Mouse (Mus musculus) spleen, adult 12 weeks (tissue): Measurements from ENCODE around the gene Cst10.

Experiments
- DNase-seq: peaks from one replicate; pipeline ENCODE4 v3.0.0; 2022; ENCODE audit warnings: low spot score

Cst10 gene

DNA sequence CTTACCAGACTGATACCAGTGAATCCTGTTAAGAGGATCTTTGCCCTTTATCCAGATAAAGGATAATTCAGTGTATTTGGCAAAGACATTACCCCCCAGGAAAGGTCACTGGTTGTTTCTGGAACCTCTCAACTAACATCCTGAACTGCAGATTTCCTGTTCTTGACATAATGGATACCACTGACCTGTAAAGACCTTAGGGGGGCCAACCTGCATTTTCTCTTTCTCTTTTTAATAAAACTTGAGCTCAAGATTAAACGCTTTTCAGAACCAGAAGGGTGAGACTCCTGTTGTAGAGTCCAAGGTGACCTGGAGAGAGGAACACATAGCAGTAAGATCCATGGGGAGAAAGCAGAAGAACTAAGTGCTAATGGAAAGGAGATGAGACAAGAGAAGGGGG lies at the start of gene Cst10:
Gene Cst10 (plus strand): TSS at position 301 of the 400 bp plus-strand sequence.
- no peak for DNase-seq

DNA sequence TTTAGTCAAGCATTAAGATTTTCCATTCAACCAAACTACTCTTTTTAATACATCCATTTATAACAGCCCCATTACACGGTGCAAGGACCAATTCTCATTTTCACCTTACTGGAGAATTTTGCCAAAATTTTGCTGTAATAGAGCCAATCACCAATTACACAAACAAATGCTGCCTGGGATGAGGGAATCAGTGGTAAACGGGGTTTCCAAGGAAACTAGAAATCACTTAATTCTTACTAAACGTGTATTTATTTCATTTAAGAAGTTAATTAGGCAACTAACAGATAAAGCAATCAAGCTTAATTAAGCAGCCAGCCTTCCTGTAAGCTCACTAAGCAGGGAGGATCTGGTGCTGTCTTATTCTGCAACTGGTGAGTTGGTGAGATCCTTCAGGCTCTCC lies 11.9 kb upstream of the Cst10 start:
- no peak for DNase-seq

DNA sequence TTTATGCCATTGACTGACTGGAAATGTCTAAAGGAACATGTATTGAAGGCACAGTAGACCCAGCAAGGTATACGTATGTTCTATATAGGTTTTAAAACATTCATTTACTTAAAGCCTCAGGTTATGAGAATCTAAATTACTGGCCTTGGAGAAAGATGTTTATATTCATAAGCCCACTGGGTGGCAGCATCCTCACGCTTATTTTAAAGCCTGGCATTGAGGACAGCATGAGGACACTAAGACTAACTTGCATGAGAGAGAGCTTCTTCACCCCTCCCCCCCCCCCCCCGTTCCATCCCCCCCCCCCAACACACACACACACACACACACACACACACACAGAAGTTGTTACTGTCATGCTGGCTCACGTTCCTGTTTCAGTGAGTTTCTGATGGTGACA lies 17.7 kb downstream of the Cst10 start:
- DNase-seq: no peak
